Mouse (Mus musculus): ENCODE data around the gene Snap47.

DNA sequence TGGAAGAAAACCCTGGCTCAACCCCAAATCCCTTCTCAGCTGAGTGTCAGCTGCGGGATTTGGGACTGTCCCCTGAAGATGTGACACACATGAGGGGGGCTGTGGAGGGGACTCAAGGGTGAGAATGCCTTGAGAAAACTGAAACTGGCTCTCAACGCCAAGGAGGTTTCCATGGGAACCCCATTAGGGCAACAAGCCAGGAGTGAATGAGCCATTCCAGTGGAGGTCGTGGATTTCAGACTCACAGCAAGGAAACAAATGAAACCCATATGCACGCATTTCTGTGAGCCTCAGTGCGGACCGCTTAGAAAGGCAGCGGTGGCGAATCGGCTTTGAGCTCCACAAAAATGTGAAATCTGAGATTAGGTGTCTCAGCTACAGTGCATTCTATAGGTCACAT lies 57.4 kb downstream of the Snap47 start:
- TF ChIP-seq CTCF (IDR thresholded peaks at IDR 0.05) (no peak), EP300 (IDR thresholded peaks at IDR 0.05) (no peak)
